Mouse (Mus musculus) kidney, adult 8-10 months (tissue): ENCODE measurements around the gene Emilin2.

Experiments used
- DNase-seq, 2 experiments: peaks; one replicate each; pipeline ENCODE4 v3.0.0; 2022

The Emilin2 gene

GRCm38 (mm10) chr17:71230108-71230709 lies 81.6 kb downstream of the Emilin2 start:
- DNase-seq, result no peak

GRCm38 (mm10) chr17:71228651-71229050 lies 83.1 kb downstream of the Emilin2 start:
- DNase-seq, result no peak

GRCm38 (mm10) chr17:71227128-71227895 lies 84.5 kb downstream of the Emilin2 start:
- no peak for DNase-seq

- no peak for DNase-seq
These were observed 86.7 kb downstream of the Emilin2 start for GRCm38 (mm10) chr17:71225091-71225490.

DNA sequence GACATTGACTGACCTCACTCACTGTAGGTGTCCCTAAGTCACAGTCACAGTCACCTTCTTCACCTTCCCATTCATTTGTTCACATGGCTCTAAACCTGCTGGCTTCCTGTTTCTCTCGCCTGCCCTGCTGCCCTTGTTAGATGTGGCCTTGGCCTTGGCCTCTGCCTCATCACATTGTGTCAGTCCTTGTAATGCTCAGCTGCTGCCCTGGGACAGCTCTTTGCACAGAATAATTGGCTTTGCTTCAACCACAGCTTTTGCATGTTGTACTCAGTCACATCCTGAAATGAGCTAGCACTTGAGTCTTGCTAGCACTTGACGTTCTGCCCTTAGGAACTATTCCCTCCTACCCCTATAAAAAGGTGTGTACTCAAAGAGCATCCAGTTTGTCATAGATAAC lies 87.3 kb downstream of the Emilin2 start:
- no peak for DNase-seq

DNA sequence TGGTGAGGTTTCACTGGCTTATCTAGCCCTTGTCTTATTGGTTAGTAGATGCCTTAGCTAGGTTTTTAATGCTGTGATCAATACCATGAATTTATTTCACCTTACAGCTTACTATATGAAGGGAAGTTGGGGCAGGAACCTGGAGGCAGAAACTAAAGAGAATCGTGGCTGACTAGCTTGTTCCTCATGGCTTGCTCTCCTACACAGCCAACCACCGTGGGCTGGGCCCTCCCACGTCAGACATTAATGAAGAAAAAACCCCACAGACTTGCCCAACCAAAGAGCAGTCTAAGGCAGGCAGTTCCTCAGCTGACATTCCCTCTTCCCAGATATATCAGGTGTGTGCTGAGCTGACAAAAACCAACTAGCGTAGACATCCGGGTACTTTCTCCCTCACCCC lies 88.1 kb downstream of the Emilin2 start:
- no peak for DNase-seq

DNA sequence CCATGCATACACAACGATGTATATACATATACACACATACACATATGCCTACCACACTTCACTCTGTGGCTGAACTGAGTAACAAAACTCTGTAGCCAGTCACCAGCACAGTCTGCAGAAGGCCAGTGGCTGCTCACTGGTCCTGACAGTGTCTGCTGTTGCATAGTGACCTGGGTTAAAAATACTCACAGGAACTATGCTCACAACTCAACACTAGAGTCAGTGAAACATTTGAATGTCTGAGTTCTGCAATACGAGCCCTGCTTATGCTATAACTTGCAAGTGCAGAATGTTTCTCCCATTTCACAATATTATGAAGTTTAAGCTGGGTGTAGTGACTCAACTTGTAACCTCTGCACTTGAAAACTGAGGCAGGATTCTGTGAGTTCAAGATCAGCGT lies 90.4 kb downstream of the Emilin2 start:
- DNase-seq, result no peak

- peak; percentile 36 to 60 for DNase-seq
These were observed 94.6 kb downstream of the Emilin2 start for GRCm38 (mm10) chr17:71217111-71217685.

DNA sequence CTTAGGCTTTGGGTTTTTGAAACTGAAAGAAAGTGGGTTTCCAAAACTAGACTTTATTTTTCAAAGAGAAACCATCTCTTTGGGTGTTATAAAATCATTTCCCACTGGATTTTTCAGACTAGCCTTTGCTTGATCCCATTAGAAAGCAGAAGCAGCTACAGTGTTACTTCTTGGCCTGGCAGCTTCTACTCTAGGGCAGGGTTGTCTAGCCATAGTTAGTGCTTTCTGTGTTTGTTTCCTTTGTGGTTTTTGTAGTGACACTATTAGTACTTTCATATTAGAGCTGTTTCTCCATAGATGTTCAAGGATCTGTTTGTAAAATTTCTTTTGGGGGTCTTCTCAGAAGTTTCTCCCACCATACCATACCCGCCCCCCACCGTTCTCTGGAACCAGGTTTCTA lies 95.5 kb downstream of the Emilin2 start:
- DNase-seq, result no peak

- DNase-seq, result no peak
These were observed 96.4 kb downstream of the Emilin2 start for GRCm38 (mm10) chr17:71215241-71215839.

DNA sequence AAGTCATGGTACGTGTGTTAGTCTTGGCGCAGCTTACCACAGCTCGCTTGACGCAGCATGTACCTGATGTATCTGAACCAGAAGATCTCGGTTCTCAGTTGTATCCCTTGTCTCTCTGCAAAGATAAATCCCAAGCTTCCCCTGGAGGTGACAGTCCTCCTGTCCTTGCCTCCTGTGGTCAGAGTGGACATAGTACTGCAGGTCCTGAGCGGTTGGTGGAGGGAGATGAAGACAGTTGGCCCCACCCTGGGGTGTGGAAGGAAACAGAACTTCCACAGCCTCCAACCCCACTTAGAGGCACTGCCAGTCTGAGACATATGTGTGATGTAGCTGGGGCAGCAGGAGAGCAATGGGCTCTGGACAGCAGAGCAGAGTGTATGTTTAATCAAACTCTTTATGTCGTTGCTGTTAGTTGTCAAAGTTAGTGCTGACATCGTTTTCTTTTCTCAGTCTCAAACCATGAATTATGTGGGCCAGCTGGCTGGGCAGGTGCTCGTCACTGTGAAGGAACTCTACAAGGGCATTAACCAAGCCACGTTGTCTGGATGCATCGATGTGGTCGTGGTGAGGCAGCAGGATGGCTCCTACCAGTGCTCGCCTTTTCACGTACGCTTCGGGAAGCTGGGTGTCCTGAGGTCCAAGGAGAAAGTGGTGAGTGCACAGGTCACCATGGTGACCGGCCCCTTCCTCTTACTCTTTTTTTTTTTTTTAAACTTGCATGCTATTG lies 97.1 kb downstream of the Emilin2 start:
- no peak for DNase-seq

GRCm38 (mm10) chr17:71213666-71214065 lies 98.1 kb downstream of the Emilin2 start:
- DNase-seq, result no peak

DNA sequence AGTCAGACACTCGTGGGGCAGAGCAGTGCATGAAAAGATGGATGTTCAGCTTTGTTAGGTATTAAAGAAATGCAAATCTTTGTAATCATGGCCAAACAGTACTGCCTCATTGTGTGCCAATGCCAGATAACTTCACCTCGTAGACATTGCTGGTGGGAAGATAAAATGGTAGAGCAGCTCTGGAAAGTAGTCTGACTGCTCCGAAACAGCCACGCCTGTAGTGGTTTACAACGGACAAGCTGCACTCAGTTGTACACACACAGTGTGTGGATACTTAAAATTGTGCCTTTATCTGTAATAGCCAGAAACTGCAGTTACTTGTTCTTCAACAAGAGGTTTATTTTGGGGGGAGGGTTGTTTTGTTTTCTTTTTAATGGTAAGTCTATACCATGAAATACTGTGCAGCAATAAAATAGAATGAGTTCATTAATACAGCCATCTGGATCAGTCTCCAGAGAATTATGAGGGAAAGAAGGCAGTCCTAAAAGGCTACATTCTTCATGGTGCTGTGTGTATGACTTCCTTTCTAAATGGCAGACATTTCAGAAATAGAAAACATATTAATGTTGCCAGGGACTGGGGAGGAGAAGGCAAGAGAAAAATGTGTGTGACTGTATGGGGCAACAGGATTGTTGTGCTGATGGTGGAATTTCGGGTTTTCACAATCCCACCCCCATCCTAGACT lies 99.7 kb downstream of the Emilin2 start:
- DNase-seq, result no peak

DNA sequence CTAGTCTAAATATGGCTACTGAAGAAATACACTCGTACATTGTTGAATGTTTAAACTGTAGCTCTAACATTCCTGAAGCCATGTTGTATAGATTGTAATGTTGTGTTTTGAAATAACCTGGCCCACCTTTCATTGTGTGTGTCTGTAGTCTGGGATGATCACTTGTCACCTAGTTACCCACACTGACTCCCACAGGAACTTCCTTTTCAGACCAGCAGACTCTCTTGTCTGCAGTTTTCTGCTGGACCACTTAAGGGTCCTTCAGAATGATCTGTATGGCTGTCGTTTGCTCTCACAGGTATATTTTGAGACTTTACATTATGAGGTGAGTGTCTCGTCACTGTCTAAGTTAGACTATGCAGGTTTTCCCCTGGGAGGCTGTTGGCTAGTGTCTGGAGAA lies 101.8 kb downstream of the Emilin2 start:
- DNase-seq, result no peak

- DNase-seq, result no peak
These were observed 102.9 kb downstream of the Emilin2 start for GRCm38 (mm10) chr17:71208921-71209320.

GRCm38 (mm10) chr17:71208376-71208775 lies 103.4 kb downstream of the Emilin2 start:
- no peak for DNase-seq

DNA sequence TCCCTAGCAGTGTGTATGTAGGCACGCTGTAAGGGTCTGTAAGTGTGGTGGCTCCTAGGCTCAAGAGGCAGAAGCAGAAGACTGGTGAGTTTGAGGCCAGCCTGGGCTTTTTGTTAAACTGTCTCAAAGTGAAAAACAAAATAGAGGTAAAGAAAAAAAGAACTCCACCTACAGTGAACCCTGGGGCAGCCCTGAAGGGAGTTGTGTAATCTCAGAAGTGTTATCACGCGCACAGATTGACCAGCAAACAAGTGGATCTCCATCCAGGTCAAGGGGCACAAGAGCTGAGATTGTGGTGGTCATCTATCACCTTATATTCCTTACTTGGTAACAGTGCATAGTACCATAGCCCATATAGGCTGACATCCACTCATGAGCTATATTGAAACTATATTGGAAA lies 104.5 kb downstream of the Emilin2 start:
- DNase-seq, result no peak

DNA sequence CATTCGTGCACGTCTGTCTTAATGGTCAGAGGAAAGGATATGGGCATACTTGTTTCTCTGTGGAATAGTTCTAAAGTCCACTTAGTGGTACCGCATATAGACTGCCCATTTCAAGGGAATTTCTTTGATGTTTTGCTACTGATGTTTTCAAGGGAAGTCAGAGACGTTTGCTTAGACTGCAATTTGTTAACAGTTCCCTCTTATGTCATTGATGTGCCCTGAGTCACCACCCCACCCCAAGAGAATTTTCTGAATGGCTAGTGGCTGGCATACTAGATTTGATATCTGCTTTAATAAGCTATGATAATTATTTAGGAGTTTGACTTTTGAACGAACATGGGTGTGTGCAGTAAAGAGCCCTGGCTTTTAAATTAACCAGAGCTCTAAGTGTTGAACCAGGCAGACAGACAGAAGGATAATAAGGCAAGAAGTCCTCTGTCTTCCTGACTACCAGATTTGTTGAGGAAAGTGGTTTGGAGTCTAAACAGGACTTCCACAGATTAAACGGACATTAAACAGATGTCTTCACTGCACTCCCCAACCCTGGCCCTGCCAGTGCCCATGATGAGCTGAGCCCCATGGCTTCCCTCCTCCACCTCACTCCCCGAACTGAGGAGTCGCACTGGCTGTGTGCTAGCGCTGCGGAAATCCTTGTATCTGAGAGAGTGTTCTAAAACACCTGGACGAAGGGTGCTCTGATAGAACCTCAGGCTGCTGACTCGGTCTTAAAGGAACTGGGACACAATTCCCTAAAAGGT lies 105.5 kb downstream of the Emilin2 start:
- no peak for DNase-seq

- no peak for DNase-seq
These were observed 107.0 kb downstream of the Emilin2 start for GRCm38 (mm10) chr17:71204809-71205091.

- DNase-seq, result no peak
These were observed 107.6 kb downstream of the Emilin2 start for GRCm38 (mm10) chr17:71203998-71204808.
